Mouse (Mus musculus): Measurements from ENCODE around the gene Plekhg6.

DNA sequence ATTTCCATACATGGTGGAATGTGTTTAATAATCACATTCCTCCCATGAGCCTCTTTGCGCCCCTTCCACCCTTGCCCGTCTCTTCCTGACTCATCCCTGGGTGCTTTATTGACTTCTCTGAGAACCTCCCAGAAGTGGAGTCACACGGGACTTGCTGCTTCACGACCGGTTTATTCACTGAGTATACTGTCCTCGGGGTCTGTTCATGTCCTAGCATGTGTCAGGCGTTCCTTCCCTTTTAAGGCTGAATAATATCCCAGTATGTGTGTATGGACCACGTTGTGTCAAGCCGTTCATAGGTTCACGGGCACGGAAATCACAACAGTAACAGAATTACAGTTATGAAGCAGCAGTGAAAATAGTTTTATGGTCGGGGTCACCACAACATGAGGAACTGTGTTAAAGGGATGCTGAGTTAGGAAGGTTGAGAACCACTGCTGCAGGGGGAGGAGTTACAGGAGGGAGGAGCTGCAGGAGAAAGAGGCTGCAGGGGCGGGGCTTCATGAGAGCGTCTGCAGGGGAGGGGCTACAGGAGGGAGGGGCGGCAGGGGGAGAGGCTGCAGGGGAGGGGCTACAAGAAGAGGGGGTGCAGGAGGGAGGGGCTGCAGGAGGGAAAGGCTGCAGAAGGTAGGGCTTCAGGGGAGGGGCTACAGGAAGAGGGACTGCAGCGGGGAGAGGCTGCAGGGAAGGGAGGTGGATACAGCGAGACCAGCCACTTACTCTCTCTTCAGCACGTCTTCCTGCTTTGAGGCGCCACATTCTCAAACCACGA lies 41.6 kb upstream of the Plekhg6 start:
- TF ChIP-seq CTCF (IDR thresholded peaks at IDR 0.05; ENCODE audit: control insufficient read depth, insufficient read depth, low read length), result no peak
- no peak for TF ChIP-seq POLR2A (IDR thresholded peaks at IDR 0.05; ENCODE audit: borderline replicate concordance, control insufficient read depth, low read depth, low read length)

Data from bone marrow, adult 2 months (tissue).